Mouse (Mus musculus): ENCODE data around the gene Lysmd1. TPM values are rescaled to one million over a fixed set of nuclear protein-coding genes. Genes with fewer than 3 reads are reported as not detected.
A peak's percentile ranks its signal among the peaks of the same experiment; 100 is the strongest.
"Not testable (repeated sequence)": the region's sequence is repeated elsewhere in the genome, so short reads cannot be mapped to it uniquely, and the experiment has no call there.

The Lysmd1 gene
- polyA plus RNA-seq, 1 experiment, result not detected

DNA sequence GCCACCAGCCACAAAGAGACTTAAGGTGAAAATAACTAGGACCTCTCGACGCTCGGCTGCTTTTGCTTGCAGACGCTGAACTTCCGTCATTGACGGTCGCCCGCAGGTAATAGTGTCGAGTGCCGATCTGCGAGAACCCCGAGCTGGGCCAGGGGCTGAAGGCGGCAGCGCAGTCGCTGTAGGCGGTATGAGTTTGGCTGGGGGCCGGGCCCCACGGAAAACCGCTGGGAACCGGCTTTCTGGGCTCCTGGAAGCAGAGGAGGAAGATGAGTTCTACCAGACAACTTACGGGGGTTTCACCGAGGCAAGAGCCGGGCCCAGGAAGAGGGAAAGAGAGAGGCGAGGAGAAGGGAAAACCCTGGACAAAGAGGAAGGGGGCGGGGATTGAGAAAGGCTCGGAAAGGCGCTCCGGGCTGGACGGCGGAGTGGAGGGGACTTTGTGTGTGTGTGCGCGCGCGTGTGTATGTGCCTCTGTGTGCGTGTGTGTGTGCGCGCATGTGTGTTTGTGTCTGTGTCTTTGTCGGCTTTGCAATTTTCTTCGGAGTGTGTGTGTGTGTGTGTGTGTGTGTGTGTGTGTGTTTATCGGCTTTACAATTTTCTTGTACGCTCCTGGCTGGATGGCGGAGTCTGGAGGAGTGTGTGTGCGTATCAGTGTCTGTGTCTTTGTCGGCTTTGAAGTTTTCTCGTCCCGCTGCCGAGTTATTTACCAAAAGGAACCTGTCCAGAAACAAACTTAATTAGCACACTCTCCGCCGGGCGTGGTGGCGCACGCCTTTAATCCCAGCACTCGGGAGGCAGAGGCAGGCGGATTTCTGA lies 22.8 kb upstream of the Lysmd1 start, which contains the start of gene Vps72:
Gene Vps72, plus strand, starts transcription at position 112 of the 816 bp plus-strand sequence.
- Histone ChIP-seq H3K4me1 (ENCODE audit: control insufficient read depth, insufficient read depth, low read length) (no peaks in the 10 kb centered on the region), H3K27ac (ENCODE audit: insufficient read depth, low read depth, low read length) (peak within 1 kb of the TSS; percentile 65), H3K4me3 (ENCODE audit: insufficient read depth, low read depth, low read length) (peak within 1 kb of the TSS; percentile 69)
- TF ChIP-seq POLR2A (IDR thresholded peaks at IDR 0.05; ENCODE audit: insufficient read depth, low read depth, low read length) (peak; percentile 64), CTCF (IDR thresholded peaks at IDR 0.05; ENCODE audit: insufficient read depth, low read depth, low read length) (no peak)
- WGBS, result under 1% methylated on average over 54 of the region's 54 CpGs

GRCm38 (mm10) chr3:95112760-95113159 lies 21.1 kb upstream of the Lysmd1 start:
- Histone ChIP-seq H3K4me1 (ENCODE audit: control insufficient read depth, insufficient read depth, low read length) (no peaks in the 10 kb centered on the region), H3K4me3 (ENCODE audit: insufficient read depth, low read depth, low read length) (no peak overlapping the region), H3K27ac (ENCODE audit: insufficient read depth, low read depth, low read length) (no peak overlapping the region)
- WGBS, result 97% methylated on average over 1 of the region's 1 CpGs
- TF ChIP-seq POLR2A (IDR thresholded peaks at IDR 0.05; ENCODE audit: insufficient read depth, low read depth, low read length) (no peak), CTCF (IDR thresholded peaks at IDR 0.05; ENCODE audit: insufficient read depth, low read depth, low read length) (no peak)

GRCm38 (mm10) chr3:95117751-95118150 lies 16.1 kb upstream of the Lysmd1 start:
- WGBS, result 93% methylated on average over 2 of the region's 2 CpGs
- H3K4me3 ChIP-seq (ENCODE audit: insufficient read depth, low read depth, low read length), result no peak overlapping the region
- TF ChIP-seq POLR2A (IDR thresholded peaks at IDR 0.05; ENCODE audit: insufficient read depth, low read depth, low read length) (no peak), CTCF (IDR thresholded peaks at IDR 0.05; ENCODE audit: insufficient read depth, low read depth, low read length) (no peak)
- no peak overlapping the region for H3K27ac ChIP-seq (ENCODE audit: insufficient read depth, low read depth, low read length)
- H3K4me1 ChIP-seq (ENCODE audit: control insufficient read depth, insufficient read depth, low read length), result no peaks in the 10 kb centered on the region

- 80% methylated on average over 6 of the region's 6 CpGs for whole genome bisulfite sequencing
- Histone ChIP-seq H3K4me3 (ENCODE audit: insufficient read depth, low read depth, low read length) (no peak overlapping the region), H3K4me1 (ENCODE audit: control insufficient read depth, insufficient read depth, low read length) (peaks cover 7% of the 10 kb centered on the region), H3K27ac (ENCODE audit: insufficient read depth, low read depth, low read length) (no peak overlapping the region)
- no peak for TF ChIP-seq POLR2A (IDR thresholded peaks at IDR 0.05; ENCODE audit: insufficient read depth, low read depth, low read length)
- no peak for TF ChIP-seq CTCF (IDR thresholded peaks at IDR 0.05; ENCODE audit: insufficient read depth, low read depth, low read length)
Observed at GRCm38 (mm10) chr3:95121580-95121979, 12.3 kb upstream of the Lysmd1 start.

DNA sequence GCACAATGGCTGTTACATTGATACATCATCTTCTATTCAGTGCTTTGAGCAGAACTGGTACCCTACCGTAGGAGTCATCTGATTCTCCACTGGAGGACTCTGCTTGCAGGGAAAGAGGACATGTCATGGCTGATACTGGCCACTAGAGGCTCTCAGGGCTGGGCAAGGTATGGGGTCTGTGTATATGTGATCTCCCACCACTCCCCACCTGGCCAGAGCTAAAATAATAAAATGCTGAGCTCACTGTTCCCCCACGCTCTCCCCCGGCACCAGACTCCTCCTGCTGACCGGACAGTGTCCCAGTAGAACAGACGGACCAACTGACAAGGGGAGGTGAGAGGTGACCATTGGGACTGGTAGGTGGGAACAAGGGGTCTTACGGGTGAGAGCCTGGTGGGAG lies 9.6 kb upstream of the Lysmd1 start, which contains the start of gene Tmod4:
Gene Tmod4, plus strand, starts transcription at position 231 of the 400 bp plus-strand sequence.
- H3K27ac ChIP-seq (ENCODE audit: insufficient read depth, low read depth, low read length), result peak within 1 kb of the TSS; percentile 33
- WGBS, result 64% methylated on average over 6 of the region's 6 CpGs
- TF ChIP-seq POLR2A (IDR thresholded peaks at IDR 0.05; ENCODE audit: insufficient read depth, low read depth, low read length), result no peak
- TF ChIP-seq CTCF (IDR thresholded peaks at IDR 0.05; ENCODE audit: insufficient read depth, low read depth, low read length), result no peak; the same call in 1 of the 2 replicates
- peaks cover 7% of the 10 kb centered on the region for H3K4me1 ChIP-seq (ENCODE audit: control insufficient read depth, insufficient read depth, low read length)
- no peak within 1 kb of the TSS for H3K4me3 ChIP-seq (ENCODE audit: insufficient read depth, low read depth, low read length)

DNA sequence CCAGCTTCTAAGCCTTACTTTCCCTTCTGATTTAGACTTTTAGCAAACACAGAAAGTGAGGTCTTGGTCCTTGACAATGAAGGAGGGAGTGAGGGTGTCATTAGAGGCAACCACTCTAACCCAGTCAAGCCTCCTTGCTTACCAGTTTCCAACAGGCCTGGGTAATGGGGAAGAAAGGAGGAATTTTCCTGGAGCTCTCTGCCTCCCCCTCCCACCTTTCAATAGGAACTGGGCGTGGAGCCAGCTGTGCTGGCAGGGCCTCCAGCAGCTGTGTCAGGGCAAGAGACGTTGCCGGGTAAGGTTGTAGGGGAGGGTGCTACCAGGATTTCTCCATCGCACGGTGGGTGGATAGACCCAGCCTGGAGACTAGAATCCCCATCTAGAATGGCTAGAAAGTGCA lies 8.9 kb upstream of the Lysmd1 start:
- TF ChIP-seq POLR2A (IDR thresholded peaks at IDR 0.05; ENCODE audit: insufficient read depth, low read depth, low read length) (no peak), CTCF (IDR thresholded peaks at IDR 0.05; ENCODE audit: insufficient read depth, low read depth, low read length) (no peak)
- 3% methylated on average over 5 of the region's 5 CpGs for WGBS
- H3K4me1 ChIP-seq (ENCODE audit: control insufficient read depth, insufficient read depth, low read length), result peaks cover 7% of the 10 kb centered on the region
- no peak overlapping the region for H3K4me3 ChIP-seq (ENCODE audit: insufficient read depth, low read depth, low read length)
- H3K27ac ChIP-seq (ENCODE audit: insufficient read depth, low read depth, low read length), result peak overlapping the region; percentile 33; the same call in 1 of the 2 replicates

- H3K4me1 ChIP-seq (ENCODE audit: control insufficient read depth, insufficient read depth, low read length), result peaks cover 9% of the 10 kb centered on the region
- TF ChIP-seq POLR2A (IDR thresholded peaks at IDR 0.05; ENCODE audit: insufficient read depth, low read depth, low read length), result no peak
- TF ChIP-seq CTCF (IDR thresholded peaks at IDR 0.05; ENCODE audit: insufficient read depth, low read depth, low read length), result no peak
- H3K27ac ChIP-seq (ENCODE audit: insufficient read depth, low read depth, low read length), result no peak overlapping the region
- 37% methylated on average over 6 of the region's 6 CpGs for WGBS
- no peak overlapping the region for H3K4me3 ChIP-seq (ENCODE audit: insufficient read depth, low read depth, low read length)
Observed at GRCm38 (mm10) chr3:95129226-95129651, 4.6 kb upstream of the Lysmd1 start.

DNA sequence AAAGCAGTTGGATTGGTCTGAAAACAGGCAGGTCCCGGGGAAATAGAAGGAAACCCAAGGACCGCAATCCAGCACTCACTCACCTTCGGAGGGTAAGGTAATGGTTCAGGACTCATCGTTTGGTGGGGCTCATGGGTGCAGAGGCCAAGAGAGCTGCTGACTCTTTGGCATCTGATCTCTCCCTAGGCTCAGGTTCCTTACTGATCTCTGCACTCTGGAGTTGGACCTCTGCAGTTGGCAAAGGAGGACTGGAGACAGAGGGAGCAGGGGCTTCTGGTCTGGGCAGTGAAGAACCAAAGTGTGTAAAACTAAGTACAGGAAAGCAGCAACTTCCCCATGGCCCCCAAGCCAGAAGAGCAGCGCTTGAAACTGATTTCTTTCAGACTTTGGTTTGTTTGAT lies 3.8 kb upstream of the Lysmd1 start:
- TF ChIP-seq CTCF (IDR thresholded peaks at IDR 0.05; ENCODE audit: insufficient read depth, low read depth, low read length), result no peak
- TF ChIP-seq POLR2A (IDR thresholded peaks at IDR 0.05; ENCODE audit: insufficient read depth, low read depth, low read length), result no peak
- 88% methylated on average over 5 of the region's 5 CpGs for WGBS
- Histone ChIP-seq H3K27ac (ENCODE audit: insufficient read depth, low read depth, low read length) (no peak overlapping the region), H3K4me1 (ENCODE audit: control insufficient read depth, insufficient read depth, low read length) (peaks cover 4% of the 10 kb centered on the region), H3K4me3 (ENCODE audit: insufficient read depth, low read depth, low read length) (no peak overlapping the region)

GRCm38 (mm10) chr3:95132389-95132788 lies 1.5 kb upstream of the Lysmd1 start:
- H3K27ac ChIP-seq (ENCODE audit: insufficient read depth, low read depth, low read length); H3K4me1 ChIP-seq (ENCODE audit: control insufficient read depth, insufficient read depth, low read length); H3K4me3 ChIP-seq (ENCODE audit: insufficient read depth, low read depth, low read length): not testable (repeated sequence)
- 87% methylated on average over 2 of the region's 2 CpGs for WGBS
